Mouse (Mus musculus) effector memory CD4-positive, alpha-beta T cell, adult 5 months (primary cell): ENCODE results near the gene Ccr1l1. TPM values are rescaled to one million over a fixed set of nuclear protein-coding genes. Genes with fewer than 3 reads are reported as not detected.

Experiments
- polyA plus RNA-seq: library from polyadenylated mRNA; unstranded; fragments of 100-300 nt; shearing (Covaris generic); gene quantifications from one replicate; pipeline ENCODE4 v1.2.1, GENCODE M21; 2017

Gene Ccr1l1
- not detected for polyA plus RNA-seq

DNA sequence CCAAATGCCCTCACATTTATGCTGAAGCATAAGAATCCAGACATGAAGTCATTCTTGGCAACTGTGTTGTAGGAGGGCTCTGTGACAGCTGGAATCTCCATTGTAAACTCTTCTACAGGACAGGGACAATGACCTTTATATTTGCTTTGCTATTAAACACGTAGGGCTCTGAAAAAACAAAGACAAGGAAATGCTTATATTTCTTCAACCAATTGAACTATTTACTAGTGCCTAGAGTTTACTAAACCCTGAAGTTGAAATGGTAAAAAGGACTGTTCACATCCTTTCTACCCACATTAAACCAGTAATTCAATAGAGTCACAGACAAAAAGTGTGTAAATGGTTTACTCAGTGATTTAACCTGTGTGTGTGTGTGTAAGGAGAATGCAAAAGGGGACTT is at the start of gene Ccr1l1:
Gene Ccr1l1, minus strand, starts transcription at position 101 of the 400 bp plus-strand sequence.

DNA sequence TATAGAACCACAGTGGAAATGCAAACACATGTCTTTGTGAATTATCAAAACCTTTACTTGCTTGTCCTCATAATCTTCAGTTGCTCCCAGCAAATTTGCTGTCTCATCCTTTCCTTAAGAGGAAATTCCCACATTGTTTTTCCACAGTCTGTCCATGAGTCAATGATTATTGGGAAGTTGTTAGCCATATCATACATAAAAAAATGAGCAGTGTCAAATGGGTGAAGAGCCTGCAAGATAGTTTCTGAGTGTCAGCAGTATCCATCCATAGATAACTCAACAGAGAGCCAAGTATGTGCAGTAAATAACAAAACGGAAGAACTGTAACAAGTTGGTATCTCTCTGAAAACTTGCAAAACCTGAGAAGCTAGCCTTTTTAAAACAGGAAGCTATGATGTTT is 43.5 kb upstream of the Ccr1l1 start, which contains the start of gene Ccr3:
Gene Ccr3, plus strand, starts transcription at position 301 of the 400 bp plus-strand sequence.

DNA sequence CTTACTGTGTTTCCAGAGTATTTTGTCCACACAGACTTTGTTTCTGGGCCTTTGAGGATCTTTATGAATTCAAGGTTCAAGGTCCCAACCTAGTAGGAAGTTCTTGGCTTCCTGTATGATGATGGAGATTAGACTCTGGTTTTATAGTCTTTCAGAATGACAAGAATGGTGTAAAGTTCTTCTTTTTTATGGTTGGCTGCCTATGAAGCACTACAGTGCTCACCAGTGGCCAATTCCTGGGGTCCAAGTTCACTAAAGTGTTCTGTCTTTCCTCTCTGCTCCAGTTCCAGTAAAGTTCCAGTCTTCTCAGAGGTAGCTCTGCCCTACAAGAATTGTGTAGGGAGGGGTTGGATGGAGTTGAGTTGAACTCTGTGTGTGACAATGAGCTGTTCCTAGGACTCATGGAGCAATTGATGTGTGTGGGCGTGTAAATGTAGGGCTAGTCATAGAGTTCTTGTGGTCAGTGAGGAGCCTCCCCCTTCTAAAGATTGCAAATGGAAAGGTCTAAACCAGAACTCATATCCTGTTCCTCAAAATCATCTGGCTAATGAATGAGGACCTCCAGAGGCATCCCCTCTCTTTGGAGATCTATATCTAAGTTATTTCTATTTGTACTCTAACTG is 9.8 kb downstream of the Ccr1l1 start, which contains the start of gene Ccr1:
Gene Ccr1, minus strand, starts transcription at position 403 of the 623 bp plus-strand sequence.

Other genes with a start within 250 kb of the Ccr1l1 start
- 198 TPM for gene Cxcr6, start 171.9 kb downstream of the Ccr1l1 start, polyA plus RNA-seq
- 26.2 TPM for gene Fyco1, start 126.5 kb downstream of the Ccr1l1 start, polyA plus RNA-seq
- 0.74 TPM for gene Xcr1, start 116.4 kb downstream of the Ccr1l1 start, polyA plus RNA-seq
- gene Ccr1, start 9.7 kb downstream of the Ccr1l1 start, polyA plus RNA-seq, result not detected
- gene Ccr3, start 43.6 kb upstream of the Ccr1l1 start, polyA plus RNA-seq, result 0.26 TPM
- 27.7 TPM for gene Ccr2, start 123.5 kb upstream of the Ccr1l1 start, polyA plus RNA-seq
- 36.4 TPM for gene Ccr5, start 143.1 kb upstream of the Ccr1l1 start, polyA plus RNA-seq